Mouse (Mus musculus) gastrocnemius, adult 2 months (tissue): ENCODE results near the gene Sorl1. TPM values are rescaled to one million over a fixed set of nuclear protein-coding genes. Genes with fewer than 3 reads are reported as not detected.

Source experiments
- DNase-seq: peaks from one replicate; pipeline ENCODE4 v3.0.0; 2022
- H3K27ac ChIP-seq: fragments of 200-600 bp; 2 replicates; pipeline ENCODE4 v1.8.1; 2022; ENCODE audit warnings: mild to moderate bottlenecking
- H3K4me3 ChIP-seq: fragments of 200-600 bp; 2 replicates; pipeline ENCODE4 v1.8.1; 2022; ENCODE audit warnings: mild to moderate bottlenecking, moderate library complexity
- CTCF ChIP-seq: fragments of 200-600 bp; IDR thresholded peaks from 2 replicates; pipeline ENCODE4 v1.8.1; 2022; ENCODE audit warnings: antibody characterized with exemption, mild to moderate bottlenecking, moderate library complexity
- intact Hi-C: fragments of 180-260 bp; cut with DNase I; formaldehyde crosslinking; loops from one replicate; pipeline ENCODE4 v1.15.1; 2025
- total RNA-seq, 2 experiments: library from RNA; stranded (reverse); gene quantifications; 2 replicates each; pipeline ENCODE4 v1.2.3; 2021

Sorl1 gene
- total RNA-seq, 2 experiments from 2014 or later = 38.7 to 43.4 TPM

DNA sequence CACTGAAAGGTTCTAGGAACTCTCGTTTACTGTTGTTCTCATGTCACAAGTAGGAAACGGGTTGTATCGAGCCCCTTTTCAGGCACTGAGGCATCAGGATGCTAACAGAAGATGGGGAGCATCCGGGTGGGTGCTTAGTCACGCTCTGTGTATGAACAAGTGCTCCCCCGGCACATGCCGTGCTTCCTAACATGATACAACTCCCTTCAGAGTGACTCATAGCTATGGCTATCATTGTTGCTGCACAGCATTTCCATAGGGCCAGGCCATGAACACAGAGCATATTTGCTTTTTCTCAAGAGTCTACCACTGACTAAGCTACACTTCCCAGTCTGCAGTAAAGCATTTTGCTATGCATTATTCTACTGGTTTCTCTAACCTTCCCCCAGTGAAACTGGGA is 179.1 kb downstream of the Sorl1 start:
- Histone ChIP-seq H3K4me3 (no peak overlapping the region), H3K27ac (no peak overlapping the region)
- intact Hi-C loops = no loop called here
- no peak for TF ChIP-seq CTCF
- no peak for DNase-seq

DNA sequence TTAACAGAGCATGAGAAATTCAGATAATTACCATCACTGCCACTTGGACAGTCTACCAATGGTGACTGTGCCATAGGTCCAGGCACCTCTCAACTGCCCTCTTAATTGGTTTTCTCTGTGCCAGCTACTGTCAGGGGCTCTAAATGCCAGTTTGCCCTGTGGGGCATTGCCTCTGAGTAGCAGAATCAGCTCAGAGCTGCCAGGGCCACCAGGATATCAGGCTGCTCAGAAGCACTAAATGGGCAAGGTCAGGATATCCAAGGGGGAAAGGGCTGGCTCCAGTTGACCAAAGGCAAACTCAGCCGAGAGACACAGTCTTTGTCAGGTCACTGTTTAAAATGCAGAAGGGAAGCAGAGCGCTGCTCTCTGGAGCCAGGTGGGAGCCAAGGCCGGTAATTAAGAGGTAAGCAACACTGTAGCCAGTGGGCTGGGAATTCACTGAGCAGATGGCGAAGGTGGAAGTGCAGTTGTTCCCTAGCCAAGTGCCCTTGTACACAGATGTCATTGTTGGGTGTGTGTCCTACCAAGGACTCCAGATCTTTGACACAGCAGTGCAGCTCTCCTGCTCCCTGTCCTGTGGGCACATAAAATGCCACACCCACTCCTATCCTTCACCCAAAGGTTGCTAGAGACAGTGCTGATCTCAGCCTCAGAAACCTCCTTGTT is 181.0 kb downstream of the Sorl1 start:
- intact Hi-C loops = no loop called here
- no peak for TF ChIP-seq CTCF
- Histone ChIP-seq H3K4me3 (no peak overlapping the region), H3K27ac (no peak overlapping the region)
- DNase-seq = no peak

GRCm38 (mm10) chr9:41940311-41940853 is 183.7 kb downstream of the Sorl1 start:
- DNase-seq = peak; percentile 42
- intact Hi-C loops = no loop called here
- no peak overlapping the region for H3K4me3 ChIP-seq
- H3K27ac ChIP-seq = no peak overlapping the region
- TF ChIP-seq CTCF = no peak

DNA sequence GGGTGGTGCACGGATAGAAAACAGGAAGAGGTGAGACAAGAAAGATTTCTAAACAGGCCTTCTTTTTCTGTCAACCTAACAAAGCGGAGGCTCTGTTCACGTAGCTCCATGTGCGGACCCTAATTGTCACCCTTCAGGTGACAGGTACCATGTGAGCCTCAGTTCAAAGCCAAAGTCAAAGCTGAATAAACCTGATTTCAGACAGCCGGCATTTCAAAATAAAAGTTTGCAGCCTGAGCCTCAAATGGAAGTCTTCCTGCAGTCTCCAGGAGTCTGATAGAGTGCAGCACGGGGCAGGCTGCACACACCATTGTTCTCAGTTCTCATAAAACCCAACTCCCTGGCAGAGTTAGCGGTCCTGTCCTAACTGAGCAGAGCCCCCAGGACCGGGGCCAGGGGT is 185.6 kb downstream of the Sorl1 start:
- DNase-seq = no peak
- no peak for TF ChIP-seq CTCF
- intact Hi-C loops = no loop called here
- H3K27ac ChIP-seq = peak overlapping the region; percentile 62; the same call in 1 of the 2 replicates
- H3K4me3 ChIP-seq = no peak overlapping the region

DNA sequence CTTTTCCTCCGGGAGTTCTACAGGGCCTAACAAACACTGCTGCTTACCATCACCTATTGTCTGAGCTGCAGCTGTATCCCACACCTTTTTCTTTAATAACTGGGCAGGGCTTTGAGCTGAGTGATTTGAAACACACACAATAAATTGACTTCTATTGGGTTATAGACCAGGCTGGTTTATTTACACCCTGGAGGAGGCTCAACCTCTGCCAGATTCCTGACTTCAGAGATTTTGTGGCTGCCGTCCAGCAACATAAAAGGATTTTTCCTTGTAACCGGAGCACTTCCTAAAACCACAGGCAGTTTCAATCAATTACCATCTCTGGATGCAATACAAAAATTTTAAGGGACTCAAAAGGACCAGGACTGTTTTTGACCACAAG is 186.1 kb downstream of the Sorl1 start:
- Histone ChIP-seq H3K27ac (peak overlapping the region; percentile 62; the same call in 1 of the 2 replicates), H3K4me3 (no peak overlapping the region)
- TF ChIP-seq CTCF = no peak
- DNase-seq = peak; percentile 60
- intact Hi-C loops = no loop called here

GRCm38 (mm10) chr9:41937341-41937966 is 186.6 kb downstream of the Sorl1 start:
- no peak for TF ChIP-seq CTCF
- DNase-seq = no peak
- intact Hi-C loops = no loop called here
- Histone ChIP-seq H3K4me3 (no peak overlapping the region), H3K27ac (peak overlapping the region; percentile 62; the same call in 1 of the 2 replicates)

DNA sequence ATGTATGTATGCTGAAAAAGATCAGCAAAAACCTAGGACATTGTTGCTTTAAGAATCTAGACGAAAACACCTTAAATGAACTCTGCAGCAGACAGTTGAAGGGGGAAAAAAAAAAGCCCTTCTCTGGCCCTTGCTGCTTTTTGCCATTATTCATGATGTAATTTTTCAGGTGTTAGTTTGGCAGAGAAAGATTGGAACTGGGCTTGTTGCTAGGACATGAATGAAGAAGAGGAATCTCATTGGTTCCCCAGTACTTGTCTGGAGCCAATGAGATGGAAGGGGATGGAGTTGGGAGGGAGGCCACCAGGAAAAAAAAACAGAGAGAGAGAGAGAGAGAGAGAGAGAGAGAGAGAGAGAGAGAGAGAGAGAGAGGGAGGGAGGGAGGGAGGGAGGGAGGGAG is 187.5 kb downstream of the Sorl1 start:
- DNase-seq = no peak
- no peak for TF ChIP-seq CTCF
- no peak overlapping the region for H3K27ac ChIP-seq
- no peak overlapping the region for H3K4me3 ChIP-seq
- intact Hi-C loops = no loop called here

- no peak for TF ChIP-seq CTCF
- no peak for DNase-seq
- Histone ChIP-seq H3K4me3 (peak overlapping the region; percentile 64), H3K27ac (peak overlapping the region; percentile 35)
- intact Hi-C loops = no loop called here
Measured at GRCm38 (mm10) chr9:41935979-41936378, 188.1 kb downstream of the Sorl1 start.

DNA sequence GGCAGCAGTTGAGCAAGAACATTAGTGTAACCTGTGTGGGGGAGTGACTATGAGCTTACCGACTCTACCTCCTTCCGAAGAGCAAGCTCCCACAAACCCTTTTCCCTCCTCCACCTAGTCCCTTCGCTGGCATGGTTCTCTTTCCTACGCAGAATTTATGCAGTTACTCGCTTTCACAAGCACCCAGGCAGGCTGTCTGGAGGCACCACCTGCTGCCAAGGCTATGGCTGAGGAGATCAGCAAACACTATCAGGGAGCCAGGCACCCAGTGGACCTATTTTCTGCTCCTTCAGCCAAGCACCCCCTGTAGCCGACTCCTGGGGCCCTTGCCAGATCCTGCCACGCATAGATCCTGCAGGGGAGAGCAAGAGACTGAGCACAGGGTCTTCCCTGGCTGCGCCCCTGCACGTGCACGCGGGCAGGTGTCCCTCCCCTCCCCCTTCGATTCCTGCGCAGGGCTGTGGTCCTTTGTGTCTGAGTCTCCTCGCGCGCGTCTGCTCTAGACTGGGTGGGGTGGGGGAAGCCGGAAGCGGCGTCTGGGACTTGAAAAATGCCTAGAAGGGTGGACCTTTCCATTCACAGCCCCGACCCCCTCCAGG is 188.6 kb downstream of the Sorl1 start:
- H3K4me3 ChIP-seq = peak overlapping the region; percentile 64
- intact Hi-C loops = no loop called here
- peak; percentile 27 for DNase-seq
- TF ChIP-seq CTCF = no peak
- H3K27ac ChIP-seq = peak overlapping the region; percentile 35

- H3K4me3 ChIP-seq = no peak overlapping the region
- no peak overlapping the region for H3K27ac ChIP-seq
Measured at GRCm38 (mm10) chr9:41934848-41935372, 189.2 kb downstream of the Sorl1 start.

DNA sequence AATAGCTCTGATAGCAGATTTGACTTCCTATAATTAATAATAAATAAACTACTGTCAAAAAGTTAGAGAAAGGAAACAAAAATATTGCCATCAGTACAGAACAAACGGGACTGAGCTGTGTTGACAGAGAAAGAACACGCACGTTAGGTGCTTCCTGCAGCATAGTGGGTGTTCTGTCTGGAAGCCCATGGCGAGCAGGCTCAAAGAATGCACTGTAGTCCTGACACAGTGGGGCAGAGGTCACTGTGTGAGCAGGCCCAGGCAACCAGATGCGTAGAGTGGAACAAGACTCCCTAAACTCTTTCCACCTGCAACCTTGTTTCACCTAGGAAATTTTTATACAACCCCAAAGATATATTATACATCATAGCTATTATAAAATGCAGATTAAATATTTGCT is 194.1 kb downstream of the Sorl1 start:
- TF ChIP-seq CTCF = no peak
- intact Hi-C loops = no loop called here

More at GRCm38 (mm10) chr9:41934848-41935372, 189.2 kb downstream of the Sorl1 start:
- intact Hi-C loops = no loop called here
- DNase-seq = no peak
- no peak for TF ChIP-seq CTCF

GRCm38 (mm10) chr9:41925721-41926120 is 198.4 kb downstream of the Sorl1 start:
- TF ChIP-seq CTCF = no peak
- intact Hi-C loops = no loop called here
- DNase-seq = no peak
- Histone ChIP-seq H3K27ac (no peak overlapping the region), H3K4me3 (no peak overlapping the region)

More for the DNA sequence above, 194.1 kb downstream of the Sorl1 start:
- no peak overlapping the region for H3K27ac ChIP-seq
- DNase-seq = no peak
- H3K4me3 ChIP-seq = no peak overlapping the region

DNA sequence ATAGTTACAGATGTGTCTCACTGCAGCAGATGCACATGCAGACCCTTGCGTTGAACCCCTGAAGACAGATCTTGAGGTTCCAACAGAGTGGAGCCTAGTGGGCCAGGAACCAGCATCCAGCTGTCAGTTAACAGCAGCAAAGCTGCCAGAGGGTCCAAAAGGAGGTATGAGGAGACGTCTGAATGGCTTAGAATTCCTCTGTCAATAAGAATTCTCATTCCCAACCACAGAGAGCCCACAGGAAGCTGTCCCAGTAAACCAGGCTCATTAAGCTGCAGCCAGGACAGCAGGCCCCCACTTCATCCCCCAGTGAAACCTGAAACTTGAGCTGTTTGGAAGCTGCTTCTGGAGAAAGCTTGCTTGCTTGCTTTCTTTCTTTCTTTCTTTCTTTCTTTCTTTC is 200.0 kb downstream of the Sorl1 start:
- no peak for TF ChIP-seq CTCF
- no peak overlapping the region for H3K4me3 ChIP-seq
- intact Hi-C loops = no loop called here
- no peak overlapping the region for H3K27ac ChIP-seq
- no peak for DNase-seq
